8 mouse cellular contexts compared by ENCODE assay signal in genomic region chr1:194962181-194962580, GRCm38 (mm10). TPM values are rescaled to one million over a fixed set of nuclear protein-coding genes. Genes with fewer than 3 reads are reported as not detected.
DNase-seq lines count a peak whose midpoint lies in the region; ATAC-seq and TF ChIP-seq lines count a peak whose summit lies in the region.
"Had no signal": no experiment of that assay in that cellular context is flagged by ENCODE, and none has a peak within 500 bp of the region (broad histone marks: within the 10 kb centered on the region; RNA-seq: fewer than 3 reads in every experiment).

No protein-coding gene starts in this region.

- H3K4me1 ChIP-seq in forebrain, embryonic 13.5 days, result no peaks in the 10 kb centered on the region
- H3K4me1 ChIP-seq in hindbrain, embryonic 14.5 days (replicated peaks; ENCODE audit: control insufficient read depth, insufficient read depth, low read length), result no peaks in the 10 kb centered on the region

- no peak overlapping the region for H3K4me2 ChIP-seq in forebrain, embryonic 13.5 days
- H3K4me2 ChIP-seq in hindbrain, embryonic 14.5 days (replicated peaks), result no peak overlapping the region
- H3K4me2 ChIP-seq: liver, embryonic 13.5 days had no signal

- no peaks in the 10 kb centered on the region for H3K36me3 ChIP-seq in forebrain, embryonic 13.5 days (ENCODE audit: poor library complexity, severe bottlenecking)
- H3K36me3 ChIP-seq in hindbrain, embryonic 14.5 days (replicated peaks; ENCODE audit: control insufficient read depth, insufficient read depth), result no peaks in the 10 kb centered on the region
- H3K36me3 ChIP-seq: liver, embryonic 13.5 days had no signal

- H3K27ac ChIP-seq in forebrain, embryonic 13.5 days, result no peak overlapping the region
- H3K27ac ChIP-seq in hindbrain, embryonic 14.5 days, result no peak overlapping the region
- H3K27ac ChIP-seq: liver, embryonic 13.5 days had no signal

- WGBS in forebrain, embryonic 13.5 days, result 22% methylated on average over 5 of the region's 5 CpGs
- WGBS in hindbrain, embryonic 14.5 days, result 32% methylated on average over 5 of the region's 5 CpGs

- no peak overlapping the region for H3K9ac ChIP-seq in forebrain, embryonic 13.5 days
- no peak overlapping the region for H3K9ac ChIP-seq in hindbrain, embryonic 14.5 days
- H3K9ac ChIP-seq: liver, embryonic 13.5 days had no signal

- peak; percentile 41 for DNase-seq in MN1 (ENCODE audit: low spot score)
- peak; percentile 85 for DNase-seq in brain, embryonic 14.5 days (ENCODE audit: low read depth)
- DNase-seq in hindbrain, embryonic 14.5 days (ENCODE audit: low spot score), result peak; percentile 84
- DNase-seq in layer of hippocampus, postnatal 25 days (ENCODE audit: extremely low spot score in 1 of 2, low spot score in 1 of 2), result peak; percentile 68 to 80
- DNase-seq in lung, postnatal 4 days, result peak; percentile 71 to 79
- DNase-seq in right cerebral cortex, postnatal 10 days (ENCODE audit: low spot score in 2 of 2), result peak; percentile 87 to 88
- DNase-seq: liver, embryonic 13.5 days had no signal

- TF ChIP-seq POLR2A in brain, embryonic 14.5 days (IDR thresholded peaks at IDR 0.05; ENCODE audit: borderline replicate concordance, extremely low read depth, insufficient read depth, insufficient read length, poor library complexity, severe bottlenecking), result no peak

- H3K9me3 ChIP-seq in forebrain, embryonic 13.5 days (replicated peaks), result no peaks in the 10 kb centered on the region
- H3K9me3 ChIP-seq in hindbrain, embryonic 14.5 days (ENCODE audit: control insufficient read depth, low read length), result no peaks in the 10 kb centered on the region
- H3K9me3 ChIP-seq: liver, embryonic 13.5 days had no signal

- H3K4me3 ChIP-seq in forebrain, embryonic 13.5 days, result no peak overlapping the region
- no peak overlapping the region for H3K4me3 ChIP-seq in hindbrain, embryonic 14.5 days (replicated peaks; ENCODE audit: low read length)
- H3K4me3 ChIP-seq: liver, embryonic 13.5 days had no signal

- no peaks in the 10 kb centered on the region for H3K27me3 ChIP-seq in forebrain, embryonic 13.5 days
- no peaks in the 10 kb centered on the region for H3K27me3 ChIP-seq in hindbrain, embryonic 14.5 days (ENCODE audit: control insufficient read depth, insufficient read depth, low read length)
- H3K27me3 ChIP-seq: liver, embryonic 13.5 days had no signal

- peak; percentile 95 for TF ChIP-seq CTCF in brain, embryonic 14.5 days (IDR thresholded peaks at IDR 0.05; ENCODE audit: borderline replicate concordance, extremely low read depth, insufficient read depth, insufficient read length)

- peak; percentile 72 for ATAC-seq in forebrain, embryonic 13.5 days
- ATAC-seq in hindbrain, embryonic 14.5 days (ENCODE audit: low FRiP score), result peak; percentile 65

RNA-seq across cellular contexts. Expression of gene Cd34, which starts 23.6 kb away (rescaled TPM):
- 27.9 and 33.1 TPM in 2 replicates for polyA plus RNA-seq in brain, embryonic 14.5 days (2012; rRNA removed)
- polyA plus RNA-seq in forebrain, embryonic 13.5 days (2015; fragmentation: Nextera tagmentation; extraction: Ambion mirVana), result 31.8 and 33.2 TPM in 2 replicates
- polyA plus RNA-seq in hindbrain, embryonic 14.5 days (2014; fragmentation: Nextera tagmentation; extraction: Ambion mirVana), result 38.3 and 38.6 TPM in 2 replicates
- 10 to 100 TPM; 29.8 to 35.4 TPM for total RNA-seq in layer of hippocampus, postnatal 25 days (2021)
